ENCODE assay signal across 24 mouse cellular contexts in the genomic region with DNA sequence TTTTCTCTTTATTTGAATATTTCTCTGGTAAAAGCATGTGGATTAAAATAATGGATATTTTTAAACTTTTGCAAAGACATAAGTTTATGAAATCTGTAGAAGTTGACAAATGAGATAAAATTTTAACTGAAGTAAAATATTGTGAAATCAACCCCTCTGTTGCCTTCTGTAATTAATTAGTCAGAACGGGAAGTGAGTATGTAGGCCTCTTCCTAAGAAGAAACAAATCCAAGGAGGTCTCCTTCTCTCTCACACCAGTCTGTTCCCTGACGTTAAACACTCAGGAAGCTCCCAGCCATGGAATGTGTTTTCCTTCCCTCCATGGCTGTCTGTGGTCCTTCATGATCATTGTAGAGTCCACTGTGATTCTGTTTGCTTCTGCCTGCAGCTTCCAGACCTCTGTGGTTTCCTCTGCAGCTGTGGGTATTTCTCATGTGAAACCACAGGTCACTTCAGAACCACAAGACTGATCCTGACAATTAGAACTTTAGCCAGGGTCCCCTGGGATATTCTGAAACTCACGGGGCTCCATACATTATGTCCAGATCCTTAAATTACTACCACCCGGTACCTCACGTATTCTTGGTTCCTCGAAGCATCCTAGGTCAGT. TPM values are rescaled to one million over a fixed set of nuclear protein-coding genes. Genes with fewer than 3 reads are reported as not detected.
A peak's percentile ranks its signal among the peaks of the same experiment; 100 is the strongest.
DNase-seq lines count a peak whose midpoint lies in the region; ATAC-seq and TF ChIP-seq lines count a peak whose summit lies in the region.
"Had no signal": no experiment of that assay in that cellular context is flagged by ENCODE, and none has a peak within 500 bp of the region (broad histone marks: within the 10 kb centered on the region; RNA-seq: fewer than 3 reads in every experiment).

No protein-coding gene starts in this region.

- 76% methylated on average over 6 of the region's 6 CpGs for WGBS in intestine, embryonic 14.5 days
- 75% methylated on average over 6 of the region's 6 CpGs for WGBS in intestine, postnatal 0 days

- peaks cover 5% of the 10 kb centered on the region; the same call in 1 of the 2 replicates for H3K4me1 ChIP-seq in intestine, embryonic 14.5 days (replicated peaks; ENCODE audit: control insufficient read depth, insufficient read depth, low read length)
- H3K4me1 ChIP-seq in intestine, postnatal 0 days (replicated peaks; ENCODE audit: control insufficient read depth, insufficient read depth, low read length), result no peaks in the 10 kb centered on the region
- peaks cover 12% of the 10 kb centered on the region for H3K4me1 ChIP-seq in bone marrow macrophage, adult 2 months (ENCODE audit: control insufficient read depth, insufficient read depth, low read length)
- H3K4me1 ChIP-seq: heart, embryonic 12.5 days; limb, embryonic 10.5 days; liver, embryonic 15.5 days had no signal

- ATAC-seq in intestine, embryonic 14.5 days (replicated peaks; ENCODE audit: low FRiP score, low TSS enrichment, low read depth), result no peak
- no peak for ATAC-seq in intestine, postnatal 0 days
- peak; percentile 74 for ATAC-seq in megakaryocyte progenitor cell, adult 5-6 weeks (replicated peaks; ENCODE audit: poor library complexity)

- no peak overlapping the region for H3K4me2 ChIP-seq in intestine, embryonic 14.5 days (ENCODE audit: low read length)
- H3K4me2 ChIP-seq in intestine, postnatal 0 days (replicated peaks; ENCODE audit: low read depth), result no peak overlapping the region
- H3K4me2 ChIP-seq: heart, embryonic 12.5 days; liver, embryonic 15.5 days had no signal

- no peak for TF ChIP-seq POLR2A in bone marrow macrophage, adult 2 months (IDR thresholded peaks at IDR 0.05; ENCODE audit: borderline replicate concordance, low read depth, low read length)

- no peak overlapping the region for H3K27ac ChIP-seq in intestine, embryonic 14.5 days (ENCODE audit: low read depth)
- H3K27ac ChIP-seq in intestine, postnatal 0 days (ENCODE audit: low read depth, low read length), result no peak overlapping the region
- peak overlapping the region; percentile 41 for H3K27ac ChIP-seq in bone marrow macrophage, adult 2 months (ENCODE audit: insufficient read depth, low read depth, low read length)
- H3K27ac ChIP-seq: hindbrain, postnatal 0 days; limb, embryonic 10.5 days; liver, embryonic 15.5 days had no signal

- DNase-seq in intestine, embryonic 14.5 days (ENCODE audit: low spot score), result peak; percentile 43
- peak; percentile 61 for DNase-seq in 3T3-L1 (ENCODE audit: low read depth, low spot score)
- DNase-seq in kidney, adult 11 months, result no peak
- DNase-seq in frontal cortex, postnatal 14 days (ENCODE audit: low spot score in 2 of 2), result no peak
- DNase-seq: gastrocnemius, postnatal 14 days had no signal

- TF ChIP-seq CTCF in intestine, postnatal 0 days (IDR thresholded peaks at IDR 0.05; ENCODE audit: low read depth), result no peak
- no peak for TF ChIP-seq CTCF in bone marrow macrophage, adult 2 months (IDR thresholded peaks at IDR 0.05; ENCODE audit: low read depth, low read length)

- H3K9ac ChIP-seq in intestine, embryonic 14.5 days (ENCODE audit: low read length), result no peak overlapping the region
- H3K9ac ChIP-seq in intestine, postnatal 0 days (ENCODE audit: low read depth, low read length), result no peak overlapping the region
- H3K9ac ChIP-seq: heart, embryonic 12.5 days; liver, embryonic 15.5 days had no signal

- H3K27me3 ChIP-seq in intestine, embryonic 14.5 days (replicated peaks; ENCODE audit: control insufficient read depth, insufficient read depth, low read length), result no peaks in the 10 kb centered on the region
- peaks cover 5% of the 10 kb centered on the region; the same call in 1 of the 2 replicates for H3K27me3 ChIP-seq in intestine, postnatal 0 days (replicated peaks; ENCODE audit: control insufficient read depth, insufficient read depth, low read length)

- no peaks in the 10 kb centered on the region for H3K9me3 ChIP-seq in intestine, embryonic 14.5 days (ENCODE audit: control insufficient read depth, low read length)
- H3K9me3 ChIP-seq in intestine, postnatal 0 days (ENCODE audit: control insufficient read depth), result no peaks in the 10 kb centered on the region
- H3K9me3 ChIP-seq: heart, embryonic 12.5 days; limb, embryonic 10.5 days; liver, embryonic 15.5 days had no signal

- no peak overlapping the region for H3K4me3 ChIP-seq in intestine, embryonic 14.5 days (ENCODE audit: low read depth, low read length)
- H3K4me3 ChIP-seq in intestine, postnatal 0 days (ENCODE audit: low read depth, low read length), result no peak overlapping the region
- no peak overlapping the region for H3K4me3 ChIP-seq in bone marrow macrophage, adult 2 months (ENCODE audit: insufficient read depth, low read length)
- H3K4me3 ChIP-seq: heart, embryonic 12.5 days; limb, embryonic 10.5 days; liver, embryonic 15.5 days had no signal

- H3K36me3 ChIP-seq in intestine, embryonic 14.5 days (ENCODE audit: control insufficient read depth, insufficient read depth, low read length), result no peaks in the 10 kb centered on the region
- H3K36me3 ChIP-seq in intestine, postnatal 0 days (ENCODE audit: control insufficient read depth, insufficient read depth), result no peaks in the 10 kb centered on the region
- H3K36me3 ChIP-seq: heart, embryonic 12.5 days; limb, embryonic 10.5 days; liver, embryonic 15.5 days had no signal

RNA-seq across cellular contexts. Expression of gene Gm5447, which starts 20.4 kb away (rescaled TPM):
- 0.09 TPM in 1 of 2 replicates, not detected in the other for polyA plus RNA-seq in intestine, embryonic 14.5 days (2014; fragmentation: Nextera tagmentation; extraction: Ambion mirVana)
- polyA plus RNA-seq in intestine, postnatal 0 days (2015; fragmentation: Nextera tagmentation; extraction: Ambion mirVana), result 0.10 TPM in 1 of 2 replicates, not detected in the other
- polyA plus RNA-seq in bone marrow macrophage, adult 2 months (2012; ENCODE audit: insufficient read depth, insufficient read length, missing spikeins), result not detected in 2 replicates
- total RNA-seq in megakaryocyte progenitor cell, adult 5-6 weeks (2015), result 0.22 TPM in 1 of 2 replicates, not detected in the other
- not detected in 2 replicates for total RNA-seq in megakaryocyte progenitor cell, adult 5-6 weeks (2017)
- total RNA-seq: gastrocnemius, postnatal 14 days; heart, adult 18-20 months; heart, postnatal 10 days; hindbrain, postnatal 0 days; layer of hippocampus, adult 18-20 months; MEL; midbrain, postnatal 0 days; neutrophil, adult 5-6 weeks had no signal
- polyA plus RNA-seq: cerebellum, adult 2 months; forebrain, embryonic 14.5 days; heart, embryonic 12.5 days; hindbrain, embryonic 11.5 days; hindbrain, postnatal 0 days; limb, embryonic 10.5 days; midbrain, postnatal 0 days; spleen, adult 2 months had no signal

RNA-seq across cellular contexts. Expression of gene Exoc2, which starts 20.5 kb away (rescaled TPM):
- polyA plus RNA-seq in intestine, embryonic 14.5 days (2014; fragmentation: Nextera tagmentation; extraction: Ambion mirVana), result 31.8 and 40.7 TPM in 2 replicates
- 10.7 and 11.1 TPM in 2 replicates for polyA plus RNA-seq in intestine, postnatal 0 days (2015; fragmentation: Nextera tagmentation; extraction: Ambion mirVana)
- polyA plus RNA-seq in bone marrow macrophage, adult 2 months (2012; ENCODE audit: insufficient read depth, insufficient read length, missing spikeins), result 27.2 and 29.5 TPM in 2 replicates
- 43.8 and 47.6 TPM in 2 replicates for total RNA-seq in megakaryocyte progenitor cell, adult 5-6 weeks (2015)
- total RNA-seq in megakaryocyte progenitor cell, adult 5-6 weeks (2017), result 32.5 and 50.5 TPM in 2 replicates

RNA-seq across cellular contexts. Expression of gene Hus1b, which starts 46.8 kb away (rescaled TPM):
- polyA plus RNA-seq in intestine, embryonic 14.5 days (2014; fragmentation: Nextera tagmentation; extraction: Ambion mirVana), result 0.15 TPM in 1 of 2 replicates, not detected in the other
- not detected in 2 replicates for polyA plus RNA-seq in intestine, postnatal 0 days (2015; fragmentation: Nextera tagmentation; extraction: Ambion mirVana)
- polyA plus RNA-seq in bone marrow macrophage, adult 2 months (2012; ENCODE audit: insufficient read depth, insufficient read length, missing spikeins), result not detected in 2 replicates
- 1.1 and 1.4 TPM in 2 replicates for total RNA-seq in megakaryocyte progenitor cell, adult 5-6 weeks (2015)
- total RNA-seq in megakaryocyte progenitor cell, adult 5-6 weeks (2017), result 0.62 and 1.0 TPM in 2 replicates
- polyA plus RNA-seq: activated CD4-positive, CD25-positive, alpha-beta regulatory T cell, adult 4 months; embryonic facial prominence, embryonic 14.5 days; heart, embryonic 12.5 days; hindbrain, embryonic 11.5 days; hindbrain, postnatal 0 days; limb, embryonic 10.5 days; liver, embryonic 15.5 days; midbrain, postnatal 0 days had no signal

Comparison
In these comparisons a context has a peak if more than half of its experiments do, and no peak if none do; other contexts are left out.
1. DNase-seq: peak in intestine, embryonic 14.5 days (single experiment) and 3T3-L1 (single experiment); none in kidney, adult 11 months (single experiment) and frontal cortex, postnatal 14 days (0 of 2).